1 mouse cellular context compared by ENCODE assay signal in the genomic region with DNA sequence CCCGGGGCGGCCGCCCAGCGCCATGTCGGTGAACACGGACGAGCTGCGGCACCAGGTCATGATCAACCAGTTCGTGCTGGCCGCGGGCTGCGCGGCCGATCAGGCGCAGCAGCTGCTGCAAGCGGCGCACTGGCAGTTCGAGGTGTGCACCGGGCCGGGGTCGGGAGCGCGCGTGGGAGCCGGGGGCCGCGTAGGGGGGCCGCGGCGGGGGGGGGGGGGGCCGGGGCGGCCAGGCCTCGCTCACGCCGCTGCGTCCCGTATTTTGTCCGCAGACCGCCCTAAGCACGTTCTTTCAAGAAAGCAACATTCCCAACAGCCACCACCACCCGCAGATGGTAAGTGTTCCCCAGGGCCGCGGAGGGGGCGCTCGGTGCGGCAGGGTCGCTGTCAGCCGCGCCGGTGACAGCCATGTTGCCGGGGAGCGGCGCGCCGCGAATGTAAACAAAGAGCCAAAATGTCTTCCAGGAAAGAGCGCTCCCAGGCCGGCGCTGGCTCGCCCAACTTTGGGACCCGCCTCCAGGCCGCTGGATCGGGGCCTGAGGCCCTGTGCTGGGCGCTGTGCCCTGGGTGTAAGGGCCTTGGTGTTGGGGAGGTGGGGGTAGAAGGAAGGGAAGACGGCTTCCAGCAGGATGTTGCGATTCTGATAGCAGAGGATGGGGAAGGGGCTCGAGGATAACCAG.
A peak's percentile ranks its signal among the peaks of the same experiment; 100 is the strongest.
TF ChIP-seq lines count a peak whose summit lies in the region.

No protein-coding gene starts in this region.

TF ChIP-seq in CH12.LX, 34 proteins besides CTCF, POLR2A, EP300 and RAD21 (continued from another document):
- TF ChIP-seq MXI1 (IDR thresholded peaks at IDR 0.05; ENCODE audit: low read depth, low read length) (peak; percentile 82), POLR2AphosphoS2 (IDR thresholded peaks at IDR 0.05; ENCODE audit: low read depth, low read length) (no peak), NRF1 (IDR thresholded peaks at IDR 0.05; ENCODE audit: low read depth, low read length) (no peak), USF1 (IDR thresholded peaks at IDR 0.05; ENCODE audit: low read depth, low read length) (no peak), MAX (IDR thresholded peaks at IDR 0.05; ENCODE audit: low read length) (peak; percentile 59; the same call in 1 of the 2 replicates), JUN (IDR thresholded peaks at IDR 0.05; ENCODE audit: insufficient read depth, low read depth, low read length) (no peak), BHLHE40 (IDR thresholded peaks at IDR 0.05; ENCODE audit: low read depth, low read length) (no peak), NELFE (IDR thresholded peaks at IDR 0.05; ENCODE audit: low read depth, low read length) (0 out of 2 replicates have a peak, but pooled peaks have one; percentile 3), E2F4 (IDR thresholded peaks at IDR 0.05; ENCODE audit: insufficient replicate concordance, low read depth, low read length) (no peak), MAFK (IDR thresholded peaks at IDR 0.05; ENCODE audit: insufficient replicate concordance, low read length) (no peak), GABPA (IDR thresholded peaks at IDR 0.05; ENCODE audit: insufficient replicate concordance, low read depth, low read length) (no peak), SIN3A (IDR thresholded peaks at IDR 0.05; ENCODE audit: low read length) (peak; percentile 93), HCFC1 (IDR thresholded peaks at IDR 0.05; ENCODE audit: low read depth, low read length) (no peak; the same call in 1 of the 2 replicates), IRF4 (IDR thresholded peaks at IDR 0.05; ENCODE audit: low read depth, low read length) (no peak), ETS1 (conservative IDR thresholded peaks at IDR 0.05; ENCODE audit: low read depth, low read length) (0 out of 2 replicates have a peak, but pooled peaks have one; percentile 9), SMC3 (IDR thresholded peaks at IDR 0.05; ENCODE audit: low read depth, low read length) (no peak), MEF2A (IDR thresholded peaks at IDR 0.05; ENCODE audit: borderline replicate concordance, low read depth, low read length) (no peak)
